Mouse (Mus musculus) embryonic stem cell, embryonic (primary cell): ENCODE measurements at regions not wholly inside any gene's neighbourhood (a gene's known extent, or its start where the extent isn't known, plus 50 kb on each side); places are given as distances from the start of the nearest gene placed in this dataset.

Experiments
- CTCF ChIA-PET, 4 experiments: fragments of 300-600 bp in 2 of 4; fragments of 350-600 bp in 2 of 4; sonication (Branson Sonifier 250); formaldehyde crosslinking; loops; one replicate each; lab custom pipeline; 2022; ENCODE audit warnings: inconsistent platforms in 2 of 4; lab: Charles Lee
- POLR2A ChIA-PET, 4 experiments: fragments of 300-600 bp in 2 of 4; fragments of 350-600 bp in 2 of 4; sonication (Branson Sonifier 250); formaldehyde crosslinking; loops; one replicate each; lab custom pipeline; 2022; ENCODE audit warnings: antibody characterized with exemption in 4 of 4, inconsistent platforms in 1 of 4; lab: Charles Lee

- ChIA-PET POLR2A (no interaction called here), CTCF (no interaction called here)
Observed at GRCm38 (mm10) chr4:61909409-61909808, 74.4 kb upstream of the Mup5 start.

- CTCF ChIA-PET = interaction anchor here in 1 of 4 experiments (0.6 kb wide), 1 partner anchor 361 kb away, joined by 3 read pairs; no protein-coding TSS in a partner anchor
- POLR2A ChIA-PET = no interaction called here
Observed at GRCm38 (mm10) chr4:61902136-61902535, 67.1 kb upstream of the Mup5 start.

- ChIA-PET POLR2A (no interaction called here), CTCF (no interaction called here)
Observed at GRCm38 (mm10) chr4:61898184-61898583, 63.2 kb upstream of the Mup5 start.

GRCm38 (mm10) chr4:61897176-61897575 is 62.1 kb upstream of the Mup5 start:
- POLR2A ChIA-PET = no interaction called here
- CTCF ChIA-PET = no interaction called here
